In the genomic region with DNA sequence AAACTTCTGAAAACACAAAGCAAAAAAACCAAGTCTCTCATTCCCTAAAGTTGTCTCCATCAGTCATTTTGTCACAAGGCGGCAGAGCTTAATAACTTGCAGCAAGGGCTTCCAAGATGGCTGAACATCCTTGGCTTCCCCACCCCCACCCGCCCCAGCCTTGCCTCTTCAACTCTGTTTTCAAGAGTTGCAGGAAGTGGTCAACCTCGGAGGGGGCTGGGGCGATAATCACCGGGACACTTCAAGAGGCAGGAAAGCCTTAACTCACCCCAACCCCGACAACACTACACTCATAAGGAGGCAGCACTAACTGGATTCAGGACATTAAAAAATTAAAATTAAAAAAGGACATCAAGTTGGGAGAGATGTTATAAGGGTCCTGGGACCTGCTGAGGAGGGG, we compare ENCODE assay signal across 11 mouse cellular contexts.
A peak's percentile ranks its signal among the peaks of the same experiment; 100 is the strongest.
DNase-seq lines count a peak whose midpoint lies in the region; ATAC-seq and TF ChIP-seq lines count a peak whose summit lies in the region.
"Had no signal": no experiment of that assay in that cellular context is flagged by ENCODE, and none has a peak within 500 bp of the region (broad histone marks: within the 10 kb centered on the region; RNA-seq: fewer than 3 reads in every experiment).

No protein-coding gene starts in this region.

- no peak overlapping the region for H3K27ac ChIP-seq in thymus, adult 2 months (ENCODE audit: control insufficient read depth, insufficient read depth, low read length)
- no peak overlapping the region for H3K27ac ChIP-seq in embryonic facial prominence, embryonic 10.5 days (replicated peaks)
- H3K27ac ChIP-seq: heart, embryonic 10.5 days had no signal

- no peak for TF ChIP-seq POLR2A in thymus, adult 2 months (IDR thresholded peaks at IDR 0.05; ENCODE audit: control insufficient read depth, extremely low read depth, insufficient read depth, low read length, poor library complexity)

- H3K9me3 ChIP-seq in embryonic facial prominence, embryonic 10.5 days, result no peaks in the 10 kb centered on the region
- H3K9me3 ChIP-seq: heart, embryonic 10.5 days had no signal

- no peak for TF ChIP-seq CTCF in thymus, adult 2 months (IDR thresholded peaks at IDR 0.05; ENCODE audit: borderline replicate concordance, control insufficient read depth, extremely low read depth, insufficient read depth, low read length, poor library complexity)

- H3K36me3 ChIP-seq in thymus, adult 2 months (ENCODE audit: control insufficient read depth, insufficient read depth, low read length), result peaks cover 33% of the 10 kb centered on the region
- no peaks in the 10 kb centered on the region for H3K36me3 ChIP-seq in embryonic facial prominence, embryonic 10.5 days (replicated peaks)

- H3K4me3 ChIP-seq in thymus, adult 2 months (ENCODE audit: control insufficient read depth, insufficient read depth, low read length), result no peak overlapping the region
- H3K4me3 ChIP-seq in embryonic facial prominence, embryonic 10.5 days, result no peak overlapping the region
- H3K4me3 ChIP-seq: heart, embryonic 10.5 days; myocyte had no signal

- WGBS in thymus, adult 2 months, result 11% methylated on average over 6 of the region's 6 CpGs
- WGBS in embryonic facial prominence, embryonic 10.5 days, result 57% methylated on average over 6 of the region's 6 CpGs

- DNase-seq in T-cell, adult 2 months (ENCODE audit: low spot score), result peak; percentile 78
- peak; percentile 47 for DNase-seq in lung, postnatal 36 days
- peak; percentile 68 for DNase-seq in thymus, adult 2 months
- DNase-seq in embryonic facial prominence, embryonic 10.5 days (ENCODE audit: low spot score), result no peak
- no peak for DNase-seq in layer of hippocampus, adult 9-11 months
- DNase-seq in cerebellum, adult 9-11 months, result no peak
- DNase-seq: adrenal gland, adult 8-10 months; kidney, postnatal 14 days had no signal

- H3K4me1 ChIP-seq in thymus, adult 2 months (replicated peaks; ENCODE audit: control insufficient read depth, insufficient read depth, low read length), result peaks cover 2% of the 10 kb centered on the region; the same call in 1 of the 2 replicates
- H3K4me1 ChIP-seq in embryonic facial prominence, embryonic 10.5 days, result 0 out of 2 replicates have a peak, but pooled peaks cover 2% of the 10 kb centered on the region

- ATAC-seq in CD4-positive, CD25-positive, alpha-beta regulatory T cell, adult 4 months, result peak; percentile 74

- no peaks in the 10 kb centered on the region for H3K27me3 ChIP-seq in thymus, adult 2 months (ENCODE audit: control insufficient read depth, insufficient read depth, low read length)
- no peaks in the 10 kb centered on the region for H3K27me3 ChIP-seq in embryonic facial prominence, embryonic 10.5 days (replicated peaks; ENCODE audit: low read depth, poor library complexity, severe bottlenecking)

Comparison
In these comparisons a context has a peak if more than half of its experiments do, and no peak if none do; other contexts are left out.
1. DNase-seq: peak in T-cell, adult 2 months (single experiment), lung, postnatal 36 days (single experiment) and thymus, adult 2 months (single experiment); none in embryonic facial prominence, embryonic 10.5 days (single experiment), layer of hippocampus, adult 9-11 months (single experiment) and cerebellum, adult 9-11 months (single experiment).